Mouse (Mus musculus): ENCODE measurements around the gene Rhot1. TPM values are rescaled to one million over a fixed set of nuclear protein-coding genes. Genes with fewer than 3 reads are reported as not detected.

Rhot1 gene
- polyA plus RNA-seq, 1 experiment, result 15.8 TPM

DNA sequence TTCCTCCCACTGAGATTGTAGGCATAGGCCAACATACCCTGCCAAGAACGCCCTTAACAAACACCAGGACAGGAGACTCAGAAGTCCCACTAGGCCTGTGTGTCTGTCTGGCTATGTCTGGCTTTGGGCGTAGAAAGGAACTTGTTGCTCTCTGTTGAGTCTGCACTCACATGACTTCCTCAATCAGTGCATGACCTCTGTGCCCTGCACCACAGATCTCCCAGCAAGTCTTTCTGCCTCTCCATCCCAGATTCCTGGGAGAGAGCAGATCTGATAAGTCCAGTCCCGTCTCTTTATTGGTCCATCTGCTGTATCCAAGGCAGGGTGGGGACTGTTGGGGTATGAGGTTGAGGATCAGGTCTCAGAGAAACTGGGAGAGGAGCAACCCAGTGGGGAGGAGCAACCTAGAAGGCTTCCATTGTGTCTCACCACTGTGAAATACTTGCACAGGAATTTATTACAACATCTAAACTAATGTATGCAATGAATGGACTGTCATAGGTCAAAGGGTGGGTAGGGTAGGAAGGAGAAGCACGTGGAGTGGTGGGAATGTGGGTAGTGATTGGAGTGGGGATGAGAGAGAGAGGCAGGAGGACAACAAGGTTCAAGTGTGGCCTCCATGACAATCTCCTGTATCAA is 40.1 kb upstream of the Rhot1 start:
- no peaks in the 10 kb centered on the region for H3K27me3 ChIP-seq (ENCODE audit: control insufficient read depth, insufficient read depth, insufficient read length)
- H3ac ChIP-seq (ENCODE audit: control insufficient read depth, insufficient read length, low read depth), result no peak overlapping the region
- no peaks in the 10 kb centered on the region for H3K36me3 ChIP-seq (ENCODE audit: control insufficient read depth, insufficient read depth)
- H3K4me3 ChIP-seq (ENCODE audit: insufficient read depth, poor library complexity, severe bottlenecking), result no peak overlapping the region
- H3K79me3 ChIP-seq (ENCODE audit: low read depth), result no peaks in the 10 kb centered on the region
- no peaks in the 10 kb centered on the region for H3K79me2 ChIP-seq (ENCODE audit: control insufficient read depth, insufficient read depth)
- no peak for TF ChIP-seq CEBPB (IDR thresholded peaks at IDR 0.05; ENCODE audit: low read depth)
- TF ChIP-seq CTCF (IDR thresholded peaks at IDR 0.05; ENCODE audit: control insufficient read depth, insufficient read depth, insufficient read length), result no peak
- no peak for TF ChIP-seq FOSL1 (IDR thresholded peaks at IDR 0.05; ENCODE audit: insufficient read depth, low read length, poor library complexity, severe bottlenecking)
- no peak for TF ChIP-seq MAX (IDR thresholded peaks at IDR 0.05)
- no peak for TF ChIP-seq MYOG (IDR thresholded peaks at IDR 0.05; ENCODE audit: control insufficient read depth, extremely low read depth, insufficient read length)
- no peak for TF ChIP-seq USF1 (IDR thresholded peaks at IDR 0.05; ENCODE audit: low read depth)
- no peak for TF ChIP-seq MYOD1 (IDR thresholded peaks at IDR 0.05; ENCODE audit: control insufficient read depth, insufficient read length, low read depth)

- Histone ChIP-seq H3K79me3 (ENCODE audit: low read depth) (no peaks in the 10 kb centered on the region), H3ac (ENCODE audit: control insufficient read depth, insufficient read length, low read depth) (no peak overlapping the region), H3K4me3 (ENCODE audit: insufficient read depth, poor library complexity, severe bottlenecking) (no peak overlapping the region), H3K36me3 (ENCODE audit: control insufficient read depth, insufficient read depth) (no peaks in the 10 kb centered on the region), H3K79me2 (ENCODE audit: control insufficient read depth, insufficient read depth) (no peaks in the 10 kb centered on the region), H3K27me3 (ENCODE audit: control insufficient read depth, insufficient read depth, insufficient read length) (no peaks in the 10 kb centered on the region)
- TF ChIP-seq USF1 (IDR thresholded peaks at IDR 0.05; ENCODE audit: low read depth) (no peak), MYOD1 (IDR thresholded peaks at IDR 0.05; ENCODE audit: control insufficient read depth, insufficient read length, low read depth) (no peak), CEBPB (IDR thresholded peaks at IDR 0.05; ENCODE audit: low read depth) (no peak), MYOG (IDR thresholded peaks at IDR 0.05; ENCODE audit: control insufficient read depth, extremely low read depth, insufficient read length) (no peak), CTCF (IDR thresholded peaks at IDR 0.05; ENCODE audit: control insufficient read depth, insufficient read depth, insufficient read length) (no peak), FOSL1 (IDR thresholded peaks at IDR 0.05; ENCODE audit: insufficient read depth, low read length, poor library complexity, severe bottlenecking) (no peak), MAX (IDR thresholded peaks at IDR 0.05) (no peak)
These were observed 39.2 kb upstream of the Rhot1 start for GRCm38 (mm10) chr11:80169629-80170028.

- Histone ChIP-seq H3ac (ENCODE audit: control insufficient read depth, insufficient read length, low read depth) (no peak overlapping the region), H3K79me3 (ENCODE audit: low read depth) (no peaks in the 10 kb centered on the region), H3K27me3 (ENCODE audit: control insufficient read depth, insufficient read depth, insufficient read length) (no peaks in the 10 kb centered on the region), H3K79me2 (ENCODE audit: control insufficient read depth, insufficient read depth) (no peaks in the 10 kb centered on the region), H3K36me3 (ENCODE audit: control insufficient read depth, insufficient read depth) (no peaks in the 10 kb centered on the region), H3K4me3 (ENCODE audit: insufficient read depth, poor library complexity, severe bottlenecking) (no peak overlapping the region)
- TF ChIP-seq FOSL1 (IDR thresholded peaks at IDR 0.05; ENCODE audit: insufficient read depth, low read length, poor library complexity, severe bottlenecking) (no peak), USF1 (IDR thresholded peaks at IDR 0.05; ENCODE audit: low read depth) (no peak), MYOD1 (IDR thresholded peaks at IDR 0.05; ENCODE audit: control insufficient read depth, insufficient read length, low read depth) (no peak), CEBPB (IDR thresholded peaks at IDR 0.05; ENCODE audit: low read depth) (no peak), MYOG (IDR thresholded peaks at IDR 0.05; ENCODE audit: control insufficient read depth, extremely low read depth, insufficient read length) (no peak), CTCF (IDR thresholded peaks at IDR 0.05; ENCODE audit: control insufficient read depth, insufficient read depth, insufficient read length) (no peak), MAX (IDR thresholded peaks at IDR 0.05) (no peak)
These were observed 38.5 kb upstream of the Rhot1 start for GRCm38 (mm10) chr11:80170351-80170750.

- H3K79me3 ChIP-seq (ENCODE audit: low read depth), result no peaks in the 10 kb centered on the region
- no peak for TF ChIP-seq FOSL1 (IDR thresholded peaks at IDR 0.05; ENCODE audit: insufficient read depth, low read length, poor library complexity, severe bottlenecking)
- no peak for TF ChIP-seq CEBPB (IDR thresholded peaks at IDR 0.05; ENCODE audit: low read depth)
- no peak for TF ChIP-seq USF1 (IDR thresholded peaks at IDR 0.05; ENCODE audit: low read depth)
- no peak for TF ChIP-seq CTCF (IDR thresholded peaks at IDR 0.05; ENCODE audit: control insufficient read depth, insufficient read depth, insufficient read length)
- TF ChIP-seq MYOG (IDR thresholded peaks at IDR 0.05; ENCODE audit: control insufficient read depth, extremely low read depth, insufficient read length), result no peak
- no peak for TF ChIP-seq MYOD1 (IDR thresholded peaks at IDR 0.05; ENCODE audit: control insufficient read depth, insufficient read length, low read depth)
- no peak for TF ChIP-seq MAX (IDR thresholded peaks at IDR 0.05)
- H3K4me3 ChIP-seq (ENCODE audit: insufficient read depth, poor library complexity, severe bottlenecking), result no peak overlapping the region
- H3K36me3 ChIP-seq (ENCODE audit: control insufficient read depth, insufficient read depth), result no peaks in the 10 kb centered on the region
- H3K79me2 ChIP-seq (ENCODE audit: control insufficient read depth, insufficient read depth), result no peaks in the 10 kb centered on the region
- H3K27me3 ChIP-seq (ENCODE audit: control insufficient read depth, insufficient read depth, insufficient read length), result no peaks in the 10 kb centered on the region
- H3ac ChIP-seq (ENCODE audit: control insufficient read depth, insufficient read length, low read depth), result no peak overlapping the region
These were observed 36.9 kb upstream of the Rhot1 start for GRCm38 (mm10) chr11:80171884-80172283.

DNA sequence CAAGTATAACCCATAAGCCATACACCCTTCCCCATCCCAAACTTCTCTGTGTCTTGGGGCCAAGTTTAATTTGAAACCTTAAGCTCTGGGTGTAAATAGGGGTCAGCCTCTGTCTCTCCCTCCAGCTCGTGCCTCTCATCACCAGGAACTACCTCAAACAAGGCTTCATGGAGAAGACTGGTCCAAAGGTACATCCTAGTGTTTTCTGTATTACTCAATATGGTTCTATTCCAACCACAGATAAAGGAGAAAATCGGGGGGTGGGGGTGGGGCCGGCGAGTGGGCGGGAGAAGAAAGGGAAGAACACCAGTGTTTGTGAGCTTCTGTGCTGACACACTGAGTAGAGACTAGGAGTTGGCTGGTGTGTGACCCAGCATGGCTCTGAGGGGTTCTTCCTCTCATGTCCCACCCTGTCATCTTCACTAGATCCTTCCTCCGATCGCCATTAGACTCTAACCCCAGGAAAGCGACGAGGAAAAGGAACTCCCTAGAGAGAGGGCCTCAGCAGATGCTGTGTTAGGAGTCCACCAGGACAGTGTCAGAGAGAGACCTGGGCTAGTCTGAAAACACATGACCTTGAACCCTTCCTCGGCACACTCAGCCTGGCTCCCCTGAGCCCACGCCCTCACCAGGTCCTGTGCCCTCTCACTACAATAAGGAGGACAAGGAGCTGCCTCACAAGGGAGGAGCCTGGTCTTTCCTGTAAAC is 34.7 kb upstream of the Rhot1 start:
- H3ac ChIP-seq (ENCODE audit: control insufficient read depth, insufficient read length, low read depth), result no peak overlapping the region
- no peak overlapping the region for H3K4me3 ChIP-seq (ENCODE audit: insufficient read depth, poor library complexity, severe bottlenecking)

More for the DNA sequence above, 34.7 kb upstream of the Rhot1 start:
- Histone ChIP-seq H3K27me3 (ENCODE audit: control insufficient read depth, insufficient read depth, insufficient read length) (no peaks in the 10 kb centered on the region), H3K79me2 (ENCODE audit: control insufficient read depth, insufficient read depth) (no peaks in the 10 kb centered on the region), H3K36me3 (ENCODE audit: control insufficient read depth, insufficient read depth) (no peaks in the 10 kb centered on the region), H3K79me3 (ENCODE audit: low read depth) (no peaks in the 10 kb centered on the region)
- no peak for TF ChIP-seq MAX (IDR thresholded peaks at IDR 0.05)
- no peak for TF ChIP-seq MYOG (IDR thresholded peaks at IDR 0.05; ENCODE audit: control insufficient read depth, extremely low read depth, insufficient read length)
- no peak for TF ChIP-seq MYOD1 (IDR thresholded peaks at IDR 0.05; ENCODE audit: control insufficient read depth, insufficient read length, low read depth)
- no peak for TF ChIP-seq FOSL1 (IDR thresholded peaks at IDR 0.05; ENCODE audit: insufficient read depth, low read length, poor library complexity, severe bottlenecking)
- TF ChIP-seq CEBPB (IDR thresholded peaks at IDR 0.05; ENCODE audit: low read depth), result no peak
- TF ChIP-seq USF1 (IDR thresholded peaks at IDR 0.05; ENCODE audit: low read depth), result no peak
- no peak for TF ChIP-seq CTCF (IDR thresholded peaks at IDR 0.05; ENCODE audit: control insufficient read depth, insufficient read depth, insufficient read length)
